8 mouse cellular contexts compared by ENCODE assay signal in the genomic region with DNA sequence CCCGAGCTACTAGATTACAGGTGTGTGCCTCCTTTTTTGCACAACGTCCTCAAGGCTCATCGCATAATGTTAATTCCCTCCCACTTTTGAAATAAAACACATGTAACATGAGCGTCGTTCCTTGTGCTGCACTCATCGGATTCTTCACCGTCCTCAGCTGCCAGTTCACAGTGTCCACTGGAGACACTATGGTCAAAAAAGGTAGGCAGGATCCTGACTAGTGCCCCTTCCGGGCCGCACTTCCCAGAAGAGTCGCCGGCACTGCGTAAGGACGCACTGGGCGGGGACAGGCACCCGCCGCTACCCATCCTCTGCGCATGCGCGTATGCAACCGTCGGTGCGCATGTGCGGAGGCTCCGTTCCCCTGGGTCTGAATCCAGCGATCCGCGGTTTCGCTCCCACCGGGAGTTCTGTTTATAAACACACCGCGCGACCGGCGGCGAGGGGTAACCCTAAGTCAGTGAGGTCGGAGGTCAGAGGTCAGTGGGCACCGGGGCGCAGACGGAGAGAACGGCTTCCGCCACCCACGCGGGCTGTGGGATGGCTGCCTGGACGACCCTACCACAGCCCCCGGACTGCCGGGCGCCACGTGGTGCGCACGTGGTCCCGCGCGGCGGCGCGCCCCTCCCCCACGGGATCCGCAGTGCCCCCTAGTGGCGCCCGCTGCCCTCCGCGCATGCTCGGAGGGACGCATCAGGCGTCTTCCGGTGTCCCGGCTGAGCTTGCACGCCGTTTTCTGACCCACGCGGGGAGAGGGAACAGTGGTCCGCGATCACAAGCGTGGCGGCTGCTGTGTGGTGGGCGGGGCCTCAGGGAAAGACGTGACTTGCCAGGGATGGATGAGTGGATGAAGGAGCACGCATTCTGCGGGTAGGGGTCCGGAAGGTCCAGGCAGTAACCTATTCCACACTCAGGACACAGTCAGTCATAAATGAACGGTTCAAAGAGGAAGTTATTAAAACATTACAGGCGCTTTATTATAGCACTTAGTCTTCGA. TPM values are rescaled to one million over a fixed set of nuclear protein-coding genes. Genes with fewer than 3 reads are reported as not detected.
A peak's percentile ranks its signal among the peaks of the same experiment; 100 is the strongest.
DNase-seq lines count a peak whose midpoint lies in the region; ATAC-seq and TF ChIP-seq lines count a peak whose summit lies in the region.

No protein-coding gene starts in this region.

- TF ChIP-seq CTCF in ES-Bruce4 (IDR thresholded peaks at IDR 0.05; ENCODE audit: low read depth, low read length) = peak; percentile 62
- peak; percentile 97 for TF ChIP-seq CTCF in liver, postnatal 0 days (IDR thresholded peaks at IDR 0.05; ENCODE audit: low read depth)

- H3K4me2 ChIP-seq in forebrain, embryonic 13.5 days = peak overlapping the region; percentile 66
- peak overlapping the region; percentile 84 for H3K4me2 ChIP-seq in liver, postnatal 0 days (ENCODE audit: low read depth, low read length)
- H3K4me2 ChIP-seq in neural tube, embryonic 14.5 days (ENCODE audit: low read depth, low read length) = peak overlapping the region; percentile 63

- DNase-seq in heart, postnatal 10 days = peak; percentile 99 to 100
- peak; percentile 70 for DNase-seq in large intestine, adult 2 months (ENCODE audit: low read depth, low spot score)
- peak; percentile 99 for DNase-seq in liver, postnatal 0 days
- DNase-seq in testis, postnatal 10 days (ENCODE audit: low spot score) = peak; percentile 99

- peak overlapping the region; percentile 82 for H3K9ac ChIP-seq in ES-Bruce4 (ENCODE audit: low read depth, poor library complexity, severe bottlenecking)
- H3K9ac ChIP-seq in forebrain, embryonic 13.5 days = peak overlapping the region; percentile 84
- peak overlapping the region; percentile 64 for H3K9ac ChIP-seq in liver, postnatal 0 days (replicated peaks)
- H3K9ac ChIP-seq in neural tube, embryonic 14.5 days (replicated peaks; ENCODE audit: low read depth, low read length) = peak overlapping the region; percentile 39

- H3K27ac ChIP-seq in ES-Bruce4 (ENCODE audit: insufficient read depth, low read length) = peak overlapping the region; percentile 55; the same call in 1 of the 2 replicates
- peak overlapping the region; percentile 52; the same call in 1 of the 2 replicates for H3K27ac ChIP-seq in forebrain, embryonic 13.5 days
- peak overlapping the region; percentile 78 for H3K27ac ChIP-seq in liver, postnatal 0 days (ENCODE audit: low read depth)
- peak overlapping the region; percentile 55; the same call in 1 of the 2 replicates for H3K27ac ChIP-seq in neural tube, embryonic 14.5 days (ENCODE audit: low read depth, low read length)

- H3K36me3 ChIP-seq in ES-Bruce4 (ENCODE audit: control insufficient read depth, insufficient read depth, low read length, poor library complexity, severe bottlenecking) = no peaks in the 10 kb centered on the region
- no peaks in the 10 kb centered on the region for H3K36me3 ChIP-seq in forebrain, embryonic 13.5 days (ENCODE audit: poor library complexity, severe bottlenecking)
- no peaks in the 10 kb centered on the region; the same call in 1 of the 2 replicates for H3K36me3 ChIP-seq in liver, postnatal 0 days (replicated peaks; ENCODE audit: insufficient read depth, low read length)
- no peaks in the 10 kb centered on the region for H3K36me3 ChIP-seq in neural tube, embryonic 14.5 days (ENCODE audit: control insufficient read depth, insufficient read depth, low read length)

- no peak; the same call in 1 of the 2 replicates for TF ChIP-seq EP300 in ES-Bruce4 (IDR thresholded peaks at IDR 0.05; ENCODE audit: insufficient read depth, low read depth, low read length)
- TF ChIP-seq EP300 in liver, postnatal 0 days (IDR thresholded peaks at IDR 0.05; ENCODE audit: low read depth) = no peak; the same call in 1 of the 2 replicates

- H3K9me3 ChIP-seq in ES-Bruce4 (replicated peaks; ENCODE audit: control insufficient read depth, insufficient read depth, low read length, poor library complexity, severe bottlenecking) = no peaks in the 10 kb centered on the region
- H3K9me3 ChIP-seq in forebrain, embryonic 13.5 days (replicated peaks) = no peaks in the 10 kb centered on the region
- no peaks in the 10 kb centered on the region for H3K9me3 ChIP-seq in liver, postnatal 0 days (ENCODE audit: low read length)
- no peaks in the 10 kb centered on the region for H3K9me3 ChIP-seq in neural tube, embryonic 14.5 days (ENCODE audit: control insufficient read depth, low read length)

- ATAC-seq in cerebellum, adult (ENCODE audit: insufficient number of reproducible peaks, low FRiP score, low TSS enrichment) = peak; percentile 90
- peak; percentile 90 for ATAC-seq in forebrain, embryonic 13.5 days
- ATAC-seq in liver, postnatal 0 days = peak; percentile 93
- peak; percentile 93 for ATAC-seq in neural tube, embryonic 14.5 days (ENCODE audit: low read depth)

- intact Hi-C loops in heart, postnatal 10 days (cut with DNase I) = loop anchor here (1.0 kb wide), 2 partner anchors 34 to 81 kb away; partner anchors contain the start of gene Foxk1

- under 1% methylated on average over 83 of the region's 83 CpGs for WGBS in forebrain, embryonic 13.5 days
- WGBS in large intestine, adult 2 months = under 1% methylated on average over 83 of the region's 83 CpGs
- WGBS in liver, postnatal 0 days (ENCODE audit: insufficient replicate concordance) = under 1% methylated on average over 56 of the region's 83 CpGs
- WGBS in neural tube, embryonic 14.5 days = under 1% methylated on average over 74 of the region's 83 CpGs

- H3K4me1 ChIP-seq in ES-Bruce4 (ENCODE audit: control insufficient read depth, insufficient read depth, low read length) = peaks cover 2% of the 10 kb centered on the region
- peaks cover 39% of the 10 kb centered on the region for H3K4me1 ChIP-seq in forebrain, embryonic 13.5 days
- peaks cover 26% of the 10 kb centered on the region for H3K4me1 ChIP-seq in liver, postnatal 0 days (ENCODE audit: insufficient read depth)
- peaks cover 9% of the 10 kb centered on the region for H3K4me1 ChIP-seq in neural tube, embryonic 14.5 days (ENCODE audit: control insufficient read depth, insufficient read depth, low read length)

- TF ChIP-seq POLR2A in ES-Bruce4 (IDR thresholded peaks at IDR 0.05; ENCODE audit: insufficient read depth, low read length) = peak; percentile 92

- H3K4me3 ChIP-seq in ES-Bruce4 (ENCODE audit: low read depth, low read length) = peak overlapping the region; percentile 99
- peak overlapping the region; percentile 62 for H3K4me3 ChIP-seq in forebrain, embryonic 13.5 days
- peak overlapping the region; percentile 67 for H3K4me3 ChIP-seq in liver, postnatal 0 days (ENCODE audit: low read depth, low read length)
- H3K4me3 ChIP-seq in neural tube, embryonic 14.5 days (ENCODE audit: low read depth, low read length) = peak overlapping the region; percentile 53

- no peaks in the 10 kb centered on the region for H3K27me3 ChIP-seq in ES-Bruce4 (ENCODE audit: control insufficient read depth, insufficient read depth, low read length, poor library complexity, severe bottlenecking)
- no peaks in the 10 kb centered on the region for H3K27me3 ChIP-seq in forebrain, embryonic 13.5 days
- H3K27me3 ChIP-seq in liver, postnatal 0 days (ENCODE audit: insufficient read depth, low read length) = no peaks in the 10 kb centered on the region
- H3K27me3 ChIP-seq in neural tube, embryonic 14.5 days (ENCODE audit: control insufficient read depth, insufficient read depth, low read length) = no peaks in the 10 kb centered on the region

RNA-seq across cellular contexts. Expression of gene Foxk1, which starts 33.9 kb away (rescaled TPM):
- 17.7 and 18.6 TPM in 2 replicates for polyA plus RNA-seq in ES-Bruce4 (2011; ENCODE audit: insufficient read depth, insufficient read length, low read depth, missing spikeins)
- 3.1 and 3.3 TPM in 2 replicates for polyA plus RNA-seq in forebrain, embryonic 13.5 days (2015; fragmentation: Nextera tagmentation; extraction: Ambion mirVana)
- 10 to 100 TPM; 16.8 to 19.0 TPM for total RNA-seq in heart, postnatal 10 days (2021)
- 10.4 and 13.6 TPM in 2 replicates for polyA plus RNA-seq in large intestine, adult 2 months (2012; rRNA removed)
- polyA plus RNA-seq in liver, postnatal 0 days (2015; fragmentation: Nextera tagmentation; extraction: Ambion mirVana) = 1.7 TPM in 2 replicates
- polyA plus RNA-seq in neural tube, embryonic 14.5 days (2014; fragmentation: Nextera tagmentation; extraction: Ambion mirVana) = 4.3 and 6.2 TPM in 2 replicates

Comparison
In these comparisons a context has a peak if more than half of its experiments do, and no peak if none do; other contexts are left out.
1. Peak in every context shown above with its lines: DNase-seq, ATAC-seq, H3K4me3 ChIP-seq and H3K27ac ChIP-seq.